Mouse (Mus musculus) liver, embryonic 14.5 days (tissue): Measurements from ENCODE around the gene Olfr96. TPM values are rescaled to one million over a fixed set of nuclear protein-coding genes. Genes with fewer than 3 reads are reported as not detected.

Experiments
- ATAC-seq: fragments of 200-750 bp; cut with Nextera tagmentation; 2 replicates; pipeline ENCODE4 v1.8.0; 2017; ENCODE audit warnings: moderate number of reproducible peaks, mild to moderate bottlenecking, moderate library complexity; ENCODE audit not compliant: insufficient read depth
- DNase-seq, 3 experiments: peaks; one replicate each; pipeline ENCODE4 v3.0.0-alpha.2; 2012 to 2013; ENCODE audit warnings: low read depth in 3 of 3, low spot score in 3 of 3
- H3K27ac ChIP-seq: fragments of 300-500 bp; sonication (generic); 2 replicates; pipeline ENCODE4 v1.5.1; 2014; ENCODE audit warnings: moderate library complexity, mild to moderate bottlenecking, control low read depth, inconsistent platforms
- H3K27me3 ChIP-seq: fragments of 300-500 bp; sonication (generic); 2 replicates; pipeline ENCODE4 v1.6.1; 2014; ENCODE audit warnings: mild to moderate bottlenecking, low read length, moderate library complexity; ENCODE audit not compliant: control insufficient read depth, insufficient read depth
- H3K36me3 ChIP-seq: fragments of 300-500 bp; sonication (generic); replicated peaks from 2 replicates; pipeline ENCODE4 v1.6.1; 2014; ENCODE audit warnings: low read depth; ENCODE audit not compliant: control insufficient read depth, insufficient read depth
- H3K4me1 ChIP-seq, 2 experiments: fragments of 200-500 bp in 1 of 2; fragments of 300-500 bp in 1 of 2; sonication (generic) in 1 of 2; replicated peaks; 2 replicates each; pipeline ENCODE4 v1.6.1; 2012 to 2014; ENCODE audit warnings: antibody characterized with exemption in 1 of 2, inconsistent platforms in 1 of 2, low read length in 1 of 2; ENCODE audit not compliant: control insufficient read depth in 2 of 2, insufficient read depth in 2 of 2
- H3K4me2 ChIP-seq: fragments of 300-500 bp; sonication (generic); 2 replicates; pipeline ENCODE4 v1.6.1; 2014; ENCODE audit warnings: low read depth, mild to moderate bottlenecking, control low read depth, moderate library complexity
- H3K4me3 ChIP-seq, 2 experiments: fragments of 200-500 bp in 1 of 2; fragments of 300-500 bp in 1 of 2; sonication (generic) in 1 of 2; 2 replicates each; pipeline ENCODE4 v1.5.1; 2012 to 2014; ENCODE audit warnings: low read depth in 2 of 2, low read length in 2 of 2, mild to moderate bottlenecking in 2 of 2, control low read depth in 1 of 2, inconsistent platforms in 1 of 2, moderate library complexity in 1 of 2; ENCODE audit not compliant: insufficient read depth in 1 of 2
- H3K9ac ChIP-seq: fragments of 300-500 bp; sonication (generic); replicated peaks from 2 replicates; pipeline ENCODE4 v1.6.1; 2014; ENCODE audit warnings: mild to moderate bottlenecking, control low read depth, moderate library complexity
- H3K9me3 ChIP-seq: fragments of 300-500 bp; sonication (generic); 2 replicates; pipeline ENCODE4 v1.6.1; 2016; ENCODE audit warnings: low read length, mixed read lengths; ENCODE audit not compliant: control insufficient read depth
- CTCF ChIP-seq: IDR thresholded peaks from 2 replicates; pipeline ENCODE4 v1.5.1; 2016; ENCODE audit warnings: antibody characterized with exemption, low read depth, control low read depth
- EP300 ChIP-seq: IDR thresholded peaks from 2 replicates; pipeline ENCODE4 v1.6.1; 2016; ENCODE audit warnings: antibody characterized with exemption, low read depth
- WGBS: fragments of 180-500 bp; shearing (Covaris S2); extraction: QIAGEN DNeasy Blood & Tissue Kit; methylation state at CpG from one replicate; pipeline ENCODE4 v1.1.7; 2014; ENCODE audit not compliant: insufficient replicate concordance; 5-methylcytosine and 5-hydroxymethylcytosine counted together
- polyA plus RNA-seq, 2 experiments: library from polyadenylated mRNA; depleted of rRNA in 1 of 2; stranded (reverse) in 1 of 2; unstranded in 1 of 2; fragments of >200 nt; fragmentation: Nextera tagmentation in 1 of 2; extraction: Ambion mirVana in 1 of 2; gene quantifications; 2 replicates each; pipeline versions ENCODE4 v1.2.1 to v1.2.3; 2012 to 2014

Olfr96 gene
- polyA plus RNA-seq, 2 experiments: not detected

- WGBS: 27% methylated on average over 3 of the region's 3 CpGs
Measured at GRCm38 (mm10) chr17:37242198-37242597, 22.3 kb downstream of the Olfr96 start.

DNA sequence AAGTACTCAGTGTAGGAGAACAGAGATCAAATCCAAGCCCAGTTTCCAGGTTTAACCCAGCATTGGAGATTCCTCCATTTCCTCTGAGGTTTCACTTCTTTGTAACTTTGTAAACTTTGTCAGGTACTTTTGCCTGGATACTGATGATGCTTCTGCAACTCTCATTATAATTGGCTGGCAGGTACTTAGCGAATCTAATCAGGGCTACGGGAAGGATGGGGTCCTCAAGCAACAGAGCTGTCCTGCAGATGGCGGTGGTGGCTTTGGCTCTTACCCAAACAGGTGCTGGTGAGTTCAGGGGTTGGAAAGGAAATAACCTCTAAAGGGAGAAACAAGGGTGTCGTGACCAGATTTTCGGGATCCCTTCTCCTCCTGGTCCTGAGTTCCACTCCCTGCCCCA lies 26.8 kb downstream of the Olfr96 start:
- Histone ChIP-seq H3K36me3 (no peaks in the 10 kb centered on the region), H3K4me1 (no peaks in the 10 kb centered on the region), H3K27me3 (no peaks in the 10 kb centered on the region), H3K4me3 (no peak overlapping the region), H3K4me2 (no peak overlapping the region), H3K27ac (no peak overlapping the region), H3K9me3 (no peaks in the 10 kb centered on the region), H3K9ac (no peak overlapping the region)
- no peak for ATAC-seq
- DNase-seq: no peak
- TF ChIP-seq CTCF (no peak), EP300 (no peak)
- WGBS: 18% methylated on average over 5 of the region's 5 CpGs

More at GRCm38 (mm10) chr17:37242198-37242597, 22.3 kb downstream of the Olfr96 start:
- no peaks in the 10 kb centered on the region for H3K36me3 ChIP-seq
- DNase-seq (no peak), ATAC-seq (no peak)
- no peak overlapping the region for H3K4me3 ChIP-seq
- no peaks in the 10 kb centered on the region for H3K4me1 ChIP-seq
- TF ChIP-seq EP300 (no peak), CTCF (no peak)
- no peak overlapping the region for H3K27ac ChIP-seq
- H3K27me3 ChIP-seq: no peaks in the 10 kb centered on the region
- no peaks in the 10 kb centered on the region for H3K9me3 ChIP-seq
- H3K4me2 ChIP-seq: no peak overlapping the region
- H3K9ac ChIP-seq: no peak overlapping the region

DNA sequence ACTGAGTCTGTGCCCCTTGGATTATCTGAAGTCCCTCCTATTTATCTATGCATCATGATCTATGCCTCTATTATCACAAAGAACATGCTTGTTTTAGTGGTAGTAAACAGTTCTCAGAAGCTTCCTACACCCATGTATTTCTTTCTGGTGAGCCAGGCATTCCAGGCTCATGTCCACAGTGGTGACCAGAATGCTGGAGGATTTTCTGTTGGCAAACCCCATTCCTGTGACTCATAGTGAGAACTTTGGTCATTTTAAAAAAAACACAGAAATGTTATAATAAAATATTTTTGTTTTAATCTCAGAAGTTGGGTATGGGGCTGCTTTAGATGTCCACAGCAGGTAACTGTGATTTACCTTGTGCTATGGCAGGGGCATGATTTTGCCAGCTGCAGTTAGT lies 29.5 kb downstream of the Olfr96 start:
- Histone ChIP-seq H3K27ac (no peak overlapping the region), H3K9me3 (no peaks in the 10 kb centered on the region)
- no peak for ATAC-seq

DNA sequence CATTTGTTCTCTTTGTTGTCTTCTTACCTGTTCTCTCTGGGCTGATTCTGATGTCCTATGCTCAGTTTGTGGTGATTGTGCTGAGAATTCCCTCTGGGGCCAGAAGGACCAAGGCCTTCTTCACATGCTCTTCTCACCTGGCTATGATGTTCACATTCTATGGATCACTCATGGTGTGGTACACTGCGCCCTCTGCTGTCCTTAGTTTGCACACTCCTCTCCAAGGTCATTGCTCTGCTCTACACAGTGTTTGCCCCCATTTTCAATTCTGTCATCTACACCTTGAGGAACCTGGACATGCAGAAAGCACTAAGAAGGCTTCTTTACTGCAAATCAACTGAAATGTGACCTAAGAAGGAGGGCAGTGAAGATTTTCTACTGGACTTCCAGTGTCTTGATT lies 30.6 kb downstream of the Olfr96 start:
- TF ChIP-seq EP300 (no peak), CTCF (peak; percentile 56)
- H3K4me3 ChIP-seq: no peak overlapping the region
- H3K4me2 ChIP-seq: no peak overlapping the region
- no peaks in the 10 kb centered on the region for H3K36me3 ChIP-seq
- 10% methylated on average over 1 of the region's 1 CpGs for WGBS
- no peak overlapping the region for H3K9ac ChIP-seq
- H3K27me3 ChIP-seq: no peaks in the 10 kb centered on the region
- ATAC-seq (no peak), DNase-seq (no peak)
- no peaks in the 10 kb centered on the region for H3K4me1 ChIP-seq
- H3K27ac ChIP-seq: no peak overlapping the region
- H3K9me3 ChIP-seq: no peaks in the 10 kb centered on the region

More for the DNA sequence above, 29.5 kb downstream of the Olfr96 start:
- no peaks in the 10 kb centered on the region for H3K36me3 ChIP-seq
- no peak for DNase-seq
- TF ChIP-seq EP300 (no peak), CTCF (no peak)
- no peaks in the 10 kb centered on the region for H3K27me3 ChIP-seq
- no peaks in the 10 kb centered on the region for H3K4me1 ChIP-seq
- no peak overlapping the region for H3K4me3 ChIP-seq
- no peak overlapping the region for H3K4me2 ChIP-seq
- H3K9ac ChIP-seq: no peak overlapping the region

DNA sequence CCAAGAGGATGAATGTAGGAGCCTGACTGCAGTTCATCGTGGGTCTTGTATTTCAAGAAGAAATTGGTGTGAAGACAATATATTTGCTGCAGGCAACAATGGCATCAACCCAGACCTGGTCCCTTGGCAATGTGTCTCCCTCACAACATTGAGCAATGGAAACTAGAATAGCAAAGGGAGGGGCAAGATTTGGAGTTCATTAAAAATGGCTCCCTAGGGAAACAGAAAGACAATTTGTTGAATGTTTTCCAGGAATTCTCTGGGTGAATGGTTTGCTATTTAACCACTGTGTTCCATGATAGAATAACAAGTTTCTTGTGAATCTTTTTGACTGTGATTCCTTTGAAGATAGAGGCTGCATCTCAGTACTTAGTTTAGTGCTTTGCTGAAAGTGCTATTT lies 43.7 kb downstream of the Olfr96 start, which contains the start of gene Olfr98:
TSS of gene Olfr98 (minus strand) at position 124 of the 400 bp plus-strand sequence.
- Histone ChIP-seq H3K4me2 (no peak within 1 kb of the TSS), H3K9ac (no peak within 1 kb of the TSS), H3K27ac (no peak within 1 kb of the TSS), H3K36me3 (no peaks in the 10 kb centered on the region), H3K4me3 (no peak within 1 kb of the TSS), H3K9me3 (no peaks in the 10 kb centered on the region), H3K27me3 (no peaks in the 10 kb centered on the region), H3K4me1 (no peaks in the 10 kb centered on the region)
- TF ChIP-seq CTCF (no peak), EP300 (no peak)
- 56% methylated on average over 1 of the region's 1 CpGs for WGBS
- DNase-seq (no peak), ATAC-seq (no peak)
